Mouse (Mus musculus) hindbrain, embryonic 16.5 days (tissue): Measurements from ENCODE around the gene 1520401A03Rik. TPM values are rescaled to one million over a fixed set of nuclear protein-coding genes. Genes with fewer than 3 reads are reported as not detected.

Experiments
- ATAC-seq: fragments of 200-750 bp; cut with Nextera tagmentation; 2 replicates; pipeline ENCODE4 v1.8.0; 2017; ENCODE audit warnings: moderate TSS enrichment, moderate library complexity
- H3K27ac ChIP-seq: fragments of 300-500 bp; sonication (generic); 2 replicates; pipeline ENCODE4 v1.5.1; 2014; ENCODE audit warnings: low read depth, mild to moderate bottlenecking, control low read depth, low read length, moderate library complexity
- H3K27me3 ChIP-seq: fragments of 300-500 bp; sonication (generic); replicated peaks from 2 replicates; pipeline ENCODE4 v1.6.1; 2014; ENCODE audit warnings: low read length; ENCODE audit not compliant: control insufficient read depth, insufficient read depth
- H3K36me3 ChIP-seq: fragments of 300-500 bp; sonication (generic); 2 replicates; pipeline ENCODE4 v1.6.1; 2014; ENCODE audit warnings: mild to moderate bottlenecking, low read length, moderate library complexity, mixed read lengths; ENCODE audit not compliant: control insufficient read depth, insufficient read depth
- H3K4me1 ChIP-seq: fragments of 300-500 bp; sonication (generic); 2 replicates; pipeline ENCODE4 v1.6.1; 2014; ENCODE audit warnings: low read depth, low read length; ENCODE audit not compliant: control insufficient read depth, insufficient read depth
- H3K4me2 ChIP-seq: fragments of 300-500 bp; sonication (generic); 2 replicates; pipeline ENCODE4 v1.6.1; 2014; ENCODE audit warnings: mild to moderate bottlenecking, low read length, control low read depth, moderate library complexity
- H3K4me3 ChIP-seq: fragments of 300-500 bp; sonication (generic); 2 replicates; pipeline ENCODE4 v1.5.1; 2014; ENCODE audit warnings: mild to moderate bottlenecking, low read length, control low read depth, moderate library complexity
- H3K9ac ChIP-seq: fragments of 300-500 bp; sonication (generic); 2 replicates; pipeline ENCODE4 v1.6.1; 2014; ENCODE audit warnings: low read depth, mild to moderate bottlenecking, control low read depth, low read length, moderate library complexity
- H3K9me3 ChIP-seq: fragments of 300-500 bp; sonication (generic); 2 replicates; pipeline ENCODE4 v1.6.1; 2014; ENCODE audit warnings: mild to moderate bottlenecking, low read length, moderate library complexity; ENCODE audit not compliant: control insufficient read depth
- WGBS: fragments of 180-500 bp; shearing (Covaris S2); extraction: QIAGEN DNeasy Blood & Tissue Kit; methylation state at CpG from one replicate; pipeline ENCODE4 v1.1.7; 2014; 5-methylcytosine and 5-hydroxymethylcytosine counted together
- polyA plus RNA-seq: library from polyadenylated mRNA; unstranded; fragments of >200 nt; fragmentation: Nextera tagmentation; extraction: Ambion mirVana; gene quantifications from 2 replicates; pipeline ENCODE4 v1.2.1, GENCODE M21; 2015

1520401A03Rik gene
- polyA plus RNA-seq, 1 experiment from 2014 or later: 0.13 TPM

DNA sequence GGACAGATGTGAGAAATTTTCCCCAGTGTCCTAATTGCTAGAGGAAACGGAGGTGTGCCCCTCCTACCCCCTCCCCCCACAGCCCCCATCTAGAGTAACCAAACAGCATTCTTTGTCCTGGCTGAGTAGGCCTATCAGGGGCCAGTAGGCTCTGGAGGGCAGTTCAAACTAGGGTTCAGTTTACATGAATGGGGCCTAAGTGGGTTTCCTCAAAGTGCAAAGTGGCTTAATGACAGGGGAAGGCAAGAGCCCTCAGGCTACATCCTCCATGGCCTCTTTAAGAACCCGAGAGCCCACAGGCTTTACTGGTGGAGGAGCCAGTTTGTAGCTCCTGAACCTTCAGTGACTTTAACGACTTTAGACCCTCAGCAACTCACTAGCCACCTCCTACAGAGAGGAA is 26.8 kb downstream of the 1520401A03Rik start:
- no peak overlapping the region for H3K4me2 ChIP-seq
- H3K27ac ChIP-seq: no peak overlapping the region
- no peaks in the 10 kb centered on the region for H3K36me3 ChIP-seq
- 16% methylated on average over 3 of the region's 3 CpGs for WGBS
- no peaks in the 10 kb centered on the region for H3K9me3 ChIP-seq
- H3K9ac ChIP-seq: no peak overlapping the region
- H3K4me1 ChIP-seq: peaks cover 7% of the 10 kb centered on the region
- no peak overlapping the region for H3K4me3 ChIP-seq
- H3K27me3 ChIP-seq: peaks cover 11% of the 10 kb centered on the region
- no peak for ATAC-seq

DNA sequence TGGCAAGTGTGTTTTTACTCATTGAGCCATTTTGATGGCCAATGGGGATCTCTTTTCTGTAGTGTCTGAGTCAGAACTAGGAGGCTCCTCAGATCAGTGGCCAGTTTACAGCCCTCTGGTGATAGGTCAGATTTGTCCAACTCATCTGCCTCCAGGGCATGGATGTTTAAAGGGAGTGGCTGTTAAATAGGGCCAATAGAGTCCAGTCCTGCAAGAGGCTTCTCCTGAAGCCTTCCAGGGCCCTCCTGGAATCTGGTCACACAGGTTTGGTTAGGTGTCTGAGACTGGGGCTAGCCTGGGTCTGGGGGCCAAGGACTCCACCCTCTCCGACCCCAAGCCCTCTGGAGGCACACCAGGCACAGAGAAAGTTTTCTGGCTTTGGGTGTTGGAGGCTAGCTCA is 28.1 kb downstream of the 1520401A03Rik start:
- Histone ChIP-seq H3K9me3 (no peaks in the 10 kb centered on the region), H3K36me3 (no peaks in the 10 kb centered on the region), H3K27me3 (peaks cover 11% of the 10 kb centered on the region), H3K4me2 (no peak overlapping the region), H3K4me3 (no peak overlapping the region), H3K27ac (no peak overlapping the region), H3K4me1 (peaks cover 5% of the 10 kb centered on the region), H3K9ac (no peak overlapping the region)
- WGBS: 88% methylated on average over 1 of the region's 1 CpGs
- ATAC-seq: no peak

DNA sequence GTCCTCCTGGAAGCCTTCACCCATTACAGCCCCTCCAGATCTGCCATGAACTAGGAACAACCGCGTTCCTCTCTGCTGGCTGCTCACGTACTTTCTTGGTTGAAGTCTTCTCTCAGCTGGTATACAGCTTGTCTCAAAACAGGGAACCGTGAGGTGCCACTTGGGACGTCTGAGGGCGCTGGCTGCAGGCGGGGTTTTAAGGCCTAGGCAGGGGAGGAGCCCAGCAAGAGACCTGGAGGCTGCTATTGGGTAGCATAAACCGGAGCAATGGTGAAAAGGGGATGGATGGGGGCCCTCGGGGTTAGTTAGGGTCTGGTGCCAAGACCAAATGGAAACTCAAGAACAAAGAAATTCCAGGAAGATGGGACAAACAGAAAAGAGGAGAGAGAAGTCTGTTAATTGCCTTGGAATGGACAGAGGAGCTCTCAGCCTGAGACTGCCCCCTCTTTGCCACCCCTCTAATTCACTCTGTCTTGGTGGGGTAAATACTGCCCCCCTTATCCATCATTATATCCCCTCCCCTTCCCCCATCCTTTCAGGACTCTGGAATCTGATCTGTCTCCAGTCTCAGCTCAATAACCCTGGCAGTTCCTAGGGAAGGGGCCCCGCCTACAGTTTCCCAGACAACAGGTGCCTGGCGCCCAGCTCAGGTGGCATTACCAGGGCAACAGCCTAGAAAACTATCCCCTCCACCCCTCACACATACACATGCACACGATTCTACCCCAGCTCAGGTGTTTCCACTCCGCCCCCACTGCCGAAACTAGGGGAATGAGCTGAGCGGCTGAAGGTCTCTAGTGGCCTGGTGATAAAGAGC is 38.5 kb downstream of the 1520401A03Rik start, which contains the start of gene Cldn9:
TSS of gene Cldn9 (minus strand) at position 171 of the 817 bp plus-strand sequence.
- H3K4me1 ChIP-seq: peaks cover 6% of the 10 kb centered on the region; the same call in 1 of the 2 replicates
- no peak within 1 kb of the TSS for H3K27ac ChIP-seq
- H3K4me3 ChIP-seq: no peak within 1 kb of the TSS
- H3K4me2 ChIP-seq: no peak within 1 kb of the TSS
- H3K36me3 ChIP-seq: no peaks in the 10 kb centered on the region
- ATAC-seq: 0 out of 2 replicates have a peak, but pooled peaks have one; percentile 51
- peaks cover 45% of the 10 kb centered on the region for H3K27me3 ChIP-seq
- WGBS: 15% methylated on average over 15 of the region's 15 CpGs
- no peak within 1 kb of the TSS for H3K9ac ChIP-seq
- H3K9me3 ChIP-seq: no peaks in the 10 kb centered on the region

DNA sequence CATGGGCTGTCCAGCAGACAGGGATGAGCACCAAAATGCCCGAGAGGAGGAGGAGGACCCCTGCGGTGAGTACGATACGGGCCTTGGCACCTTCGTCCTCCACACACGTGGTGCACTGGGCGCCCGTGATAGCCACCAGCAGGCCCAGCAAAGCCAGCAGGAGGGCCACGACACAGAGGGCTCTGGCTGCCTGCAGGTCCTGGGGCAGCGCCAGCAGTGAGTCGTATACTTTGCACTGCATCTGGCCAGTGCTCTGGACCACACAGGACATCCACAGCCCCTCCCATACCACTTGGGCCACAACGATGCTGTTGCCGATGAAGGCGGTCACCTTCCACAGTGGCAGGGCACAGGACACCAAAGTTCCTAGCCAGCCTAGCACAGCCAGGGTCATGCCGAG is 39.4 kb downstream of the 1520401A03Rik start:
- no peak overlapping the region for H3K4me2 ChIP-seq
- no peak for ATAC-seq

DNA sequence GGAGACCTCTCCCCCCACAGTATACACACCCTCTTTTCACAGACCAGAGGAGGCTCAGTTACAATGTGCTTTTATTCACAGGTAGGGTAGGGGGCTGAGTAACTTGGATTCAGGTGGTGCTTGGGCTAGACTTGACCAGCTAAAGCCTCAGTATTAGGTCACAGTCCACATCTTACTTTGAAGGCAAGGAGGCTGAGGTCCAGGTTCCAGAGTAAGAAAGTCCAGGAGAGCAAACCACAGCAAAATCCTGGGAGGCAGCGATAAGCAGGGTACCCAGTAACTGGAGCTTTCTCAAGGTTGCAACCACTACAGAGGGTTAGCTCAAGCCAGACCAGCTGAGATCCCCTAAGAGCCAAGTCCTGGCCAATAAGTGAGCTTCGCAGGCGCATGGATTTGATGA is 40.1 kb downstream of the 1520401A03Rik start:
- Histone ChIP-seq H3K27me3 (peaks cover 52% of the 10 kb centered on the region), H3K4me2 (no peak overlapping the region), H3K9ac (no peak overlapping the region), H3K4me3 (no peak overlapping the region), H3K27ac (no peak overlapping the region), H3K36me3 (no peaks in the 10 kb centered on the region), H3K4me1 (peaks cover 8% of the 10 kb centered on the region; the same call in 1 of the 2 replicates), H3K9me3 (no peaks in the 10 kb centered on the region)
- WGBS: 70% methylated on average over 3 of the region's 3 CpGs
- ATAC-seq: no peak

More for the DNA sequence above, 39.4 kb downstream of the 1520401A03Rik start:
- H3K27me3 ChIP-seq: peaks cover 51% of the 10 kb centered on the region
- no peaks in the 10 kb centered on the region for H3K36me3 ChIP-seq
- 27% methylated on average over 15 of the region's 15 CpGs for WGBS
- no peak overlapping the region for H3K27ac ChIP-seq
- peaks cover 6% of the 10 kb centered on the region; the same call in 1 of the 2 replicates for H3K4me1 ChIP-seq
- H3K9me3 ChIP-seq: no peaks in the 10 kb centered on the region
- H3K9ac ChIP-seq: no peak overlapping the region
- H3K4me3 ChIP-seq: no peak overlapping the region

DNA sequence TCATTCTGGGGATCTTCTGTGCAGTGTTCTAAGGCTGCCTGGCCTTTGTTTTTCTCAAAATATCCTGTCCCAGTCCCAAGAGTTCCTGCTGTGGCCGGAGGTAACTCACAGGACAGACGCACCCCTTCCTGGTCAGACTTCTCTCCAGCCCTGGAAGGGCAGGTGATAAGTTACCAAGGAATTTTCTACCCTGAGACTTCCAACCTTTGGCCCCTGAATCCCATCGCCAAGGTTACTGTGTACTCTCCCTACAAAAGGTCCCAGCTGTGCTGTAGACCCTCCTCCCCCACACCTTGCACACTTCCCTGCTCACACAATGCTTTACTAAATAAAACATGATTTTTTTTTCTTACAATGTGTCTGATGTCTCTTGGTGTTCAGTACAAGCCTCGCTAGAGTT is 40.5 kb downstream of the 1520401A03Rik start:
- no peak overlapping the region for H3K4me2 ChIP-seq
- H3K9ac ChIP-seq: no peak overlapping the region
- peaks cover 10% of the 10 kb centered on the region for H3K4me1 ChIP-seq
- no peak overlapping the region for H3K27ac ChIP-seq
- peaks cover 52% of the 10 kb centered on the region for H3K27me3 ChIP-seq
- H3K4me3 ChIP-seq: no peak overlapping the region
- no peaks in the 10 kb centered on the region for H3K9me3 ChIP-seq
- 60% methylated on average over 4 of the region's 4 CpGs for WGBS
- ATAC-seq: no peak
- H3K36me3 ChIP-seq: no peaks in the 10 kb centered on the region

DNA sequence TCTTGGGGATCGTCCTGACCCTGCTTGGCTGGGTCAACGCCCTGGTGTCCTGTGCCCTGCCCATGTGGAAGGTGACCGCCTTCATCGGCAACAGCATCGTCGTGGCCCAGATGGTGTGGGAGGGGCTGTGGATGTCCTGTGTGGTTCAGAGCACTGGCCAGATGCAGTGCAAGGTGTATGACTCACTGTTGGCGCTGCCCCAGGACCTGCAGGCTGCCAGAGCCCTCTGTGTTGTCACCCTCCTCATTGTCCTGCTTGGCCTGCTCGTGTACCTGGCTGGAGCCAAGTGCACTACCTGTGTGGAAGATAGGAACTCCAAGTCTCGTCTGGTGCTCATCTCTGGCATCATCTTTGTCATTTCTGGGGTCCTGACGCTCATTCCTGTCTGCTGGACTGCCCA is 41.5 kb downstream of the 1520401A03Rik start:
- ATAC-seq: no peak
- Histone ChIP-seq H3K9me3 (no peaks in the 10 kb centered on the region), H3K4me1 (peaks cover 20% of the 10 kb centered on the region), H3K4me3 (no peak overlapping the region), H3K27me3 (peaks cover 55% of the 10 kb centered on the region), H3K4me2 (no peak overlapping the region), H3K9ac (no peak overlapping the region), H3K27ac (no peak overlapping the region), H3K36me3 (no peaks in the 10 kb centered on the region)
- 73% methylated on average over 10 of the region's 10 CpGs for WGBS

DNA sequence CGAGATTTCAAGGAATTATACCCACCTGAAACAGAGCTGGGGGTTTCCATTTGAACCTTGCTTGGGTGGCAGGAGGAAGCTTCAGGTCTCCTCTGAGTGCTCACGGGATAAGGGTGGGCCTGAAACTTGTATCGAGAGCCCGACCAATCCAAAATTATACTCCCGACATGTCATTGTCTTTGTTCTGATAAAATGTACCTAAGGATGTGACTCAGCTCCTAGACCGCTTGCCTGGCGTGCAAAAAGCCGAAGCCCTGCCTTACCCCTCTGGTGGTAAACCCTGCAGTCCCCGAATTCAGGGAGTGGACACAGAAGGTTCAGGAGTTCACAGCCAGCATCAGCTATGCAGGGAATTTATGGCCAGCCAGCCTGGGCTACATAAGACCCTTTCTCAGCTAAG is 42.2 kb downstream of the 1520401A03Rik start:
- Histone ChIP-seq H3K4me3 (no peak overlapping the region), H3K9ac (no peak overlapping the region), H3K27me3 (peaks cover 62% of the 10 kb centered on the region), H3K27ac (no peak overlapping the region), H3K9me3 (no peaks in the 10 kb centered on the region), H3K4me2 (no peak overlapping the region), H3K4me1 (peaks cover 25% of the 10 kb centered on the region), H3K36me3 (no peaks in the 10 kb centered on the region)
- ATAC-seq: no peak
- WGBS: 75% methylated on average over 9 of the region's 9 CpGs

DNA sequence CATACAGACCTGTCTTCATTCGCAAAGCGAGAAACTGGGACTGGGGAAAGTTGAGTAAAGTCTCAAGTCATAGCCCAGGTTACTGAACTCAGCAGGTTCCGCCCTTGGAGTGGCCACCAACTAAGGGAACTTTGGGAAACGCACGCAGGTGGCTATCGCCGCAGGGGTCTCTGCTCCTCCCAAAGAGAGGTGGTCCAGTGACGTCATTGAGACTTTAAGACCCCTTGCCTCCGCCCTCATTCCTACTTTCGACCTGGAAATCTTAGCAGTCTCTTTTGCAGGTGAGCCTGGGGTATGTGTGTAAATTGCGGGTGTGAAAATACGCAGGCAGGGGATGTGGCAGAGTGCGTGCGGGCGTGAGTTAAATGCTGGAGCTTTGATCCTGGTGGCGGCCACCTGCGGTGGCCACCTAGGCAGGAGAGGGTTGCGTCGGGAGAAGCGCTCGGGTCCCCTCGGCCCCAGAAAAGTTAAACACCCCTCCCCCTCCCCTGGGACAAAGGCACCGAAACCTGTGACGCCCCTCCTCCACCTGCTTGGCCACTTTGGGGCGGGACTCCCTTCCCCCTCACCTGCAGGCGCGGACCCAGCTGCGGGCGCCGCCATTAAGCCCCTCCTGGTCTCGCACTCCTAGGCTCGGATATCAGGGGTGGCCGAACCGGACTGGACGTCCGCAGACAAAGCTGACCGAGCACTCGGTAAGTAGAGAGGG is 43.3 kb downstream of the 1520401A03Rik start, which contains the start of gene Cldn6:
TSS of gene Cldn6 (plus strand) at position 123 of the 709 bp plus-strand sequence.
- Histone ChIP-seq H3K36me3 (no peaks in the 10 kb centered on the region), H3K4me3 (peak within 1 kb of the TSS; percentile 24), H3K9me3 (no peaks in the 10 kb centered on the region), H3K27ac (no peak within 1 kb of the TSS), H3K9ac (no peak within 1 kb of the TSS), H3K4me2 (peak within 1 kb of the TSS; percentile 45), H3K27me3 (peaks cover 61% of the 10 kb centered on the region), H3K4me1 (peaks cover 31% of the 10 kb centered on the region)
- WGBS: 3% methylated on average over 38 of the region's 38 CpGs
- ATAC-seq: no peak
